Comparison of ENCODE assay signal across 8 mouse cellular contexts in genomic region chr2:158556225-158556624, GRCm38 (mm10). TPM values are rescaled to one million over a fixed set of nuclear protein-coding genes. Genes with fewer than 3 reads are reported as not detected.
DNase-seq lines count a peak whose midpoint lies in the region; ATAC-seq and TF ChIP-seq lines count a peak whose summit lies in the region.

No protein-coding gene starts in this region.

- peaks cover 9% of the 10 kb centered on the region for H3K4me1 ChIP-seq in hindbrain, postnatal 0 days (ENCODE audit: insufficient read depth, low read length)

- ATAC-seq in hindbrain, postnatal 0 days = peak; percentile 54
- ATAC-seq in megakaryocyte, adult 5-6 weeks (ENCODE audit: poor library complexity, severe bottlenecking) = peak; percentile 95

- TF ChIP-seq CTCF in hindbrain, postnatal 0 days (IDR thresholded peaks at IDR 0.05; ENCODE audit: low read depth) = peak; percentile 90

- peak overlapping the region; percentile 30 for H3K4me3 ChIP-seq in hindbrain, postnatal 0 days (ENCODE audit: low read length)

- H3K27ac ChIP-seq in hindbrain, postnatal 0 days = no peak overlapping the region

- 0% methylated on average over 19 of the region's 20 CpGs for WGBS in hindbrain, postnatal 0 days

- H3K4me2 ChIP-seq in hindbrain, postnatal 0 days (ENCODE audit: low read depth, low read length) = peak overlapping the region; percentile 56

- H3K9ac ChIP-seq in hindbrain, postnatal 0 days (replicated peaks; ENCODE audit: low read length) = 0 out of 2 replicates have a peak overlapping the region, but pooled peaks have one; percentile 40

- no peaks in the 10 kb centered on the region for H3K36me3 ChIP-seq in hindbrain, postnatal 0 days (ENCODE audit: insufficient read depth, low read length)

- H3K9me3 ChIP-seq in hindbrain, postnatal 0 days (ENCODE audit: low read length) = no peaks in the 10 kb centered on the region

- DNase-seq in WW6 (ENCODE audit: low read depth, low spot score) = peak; percentile 45
- DNase-seq in cerebellum, postnatal 25 days = peak; percentile 84 to 88
- DNase-seq in gastrocnemius, adult 18-20 months (ENCODE audit: low spot score) = peak; percentile 65
- DNase-seq in hindbrain, postnatal 0 days (ENCODE audit: low spot score) = peak; percentile 82
- DNase-seq in left cerebral cortex, adult 18-20 months (ENCODE audit: low spot score in 2 of 2) = peak; percentile 82 to 86
- peak; percentile 82 to 90 for DNase-seq in right cerebral cortex, postnatal 10 days (ENCODE audit: low spot score in 2 of 2)
- peak; percentile 58 to 64 for DNase-seq in urinary bladder, postnatal 36 days (ENCODE audit: low spot score in 2 of 2)

- no peaks in the 10 kb centered on the region for H3K27me3 ChIP-seq in hindbrain, postnatal 0 days (ENCODE audit: insufficient read depth, low read length)

RNA-seq across cellular contexts. Expression of gene Arhgap40, which starts 43.6 kb away (rescaled TPM):
- not detected for total RNA-seq in gastrocnemius, adult 18-20 months (2021)
- 1.4 and 2.4 TPM in 2 replicates for total RNA-seq in hindbrain, postnatal 0 days (2014; rRNA removed)
- polyA plus RNA-seq in hindbrain, postnatal 0 days (2015; fragmentation: Nextera tagmentation; extraction: Ambion mirVana) = 0.64 and 1.0 TPM in 2 replicates
- not detected for total RNA-seq in left cerebral cortex, adult 18-20 months (2021)
- total RNA-seq in megakaryocyte, adult 5-6 weeks (2015) = not detected in 2 replicates
- total RNA-seq in megakaryocyte, adult 5-6 weeks (2017) = not detected in 2 replicates

RNA-seq across cellular contexts. Expression of gene Adig, which starts 53.8 kb away (rescaled TPM):
- total RNA-seq in gastrocnemius, adult 18-20 months (2021) = 1 to 10 TPM; 4.0 to 5.9 TPM
- total RNA-seq in hindbrain, postnatal 0 days (2014; rRNA removed) = not detected in 2 replicates
- polyA plus RNA-seq in hindbrain, postnatal 0 days (2015; fragmentation: Nextera tagmentation; extraction: Ambion mirVana) = not detected in 2 replicates
- not detected for total RNA-seq in left cerebral cortex, adult 18-20 months (2021)
- not detected in 2 replicates for total RNA-seq in megakaryocyte, adult 5-6 weeks (2015)
- total RNA-seq in megakaryocyte, adult 5-6 weeks (2017) = not detected in 2 replicates

RNA-seq across cellular contexts. Expression of gene Slc32a1, which starts 54.3 kb away (rescaled TPM):
- total RNA-seq in gastrocnemius, adult 18-20 months (2021) = not detected
- total RNA-seq in hindbrain, postnatal 0 days (2014; rRNA removed) = 70.4 and 79.8 TPM in 2 replicates
- 16.5 and 16.7 TPM in 2 replicates for polyA plus RNA-seq in hindbrain, postnatal 0 days (2015; fragmentation: Nextera tagmentation; extraction: Ambion mirVana)
- 100 to 1,000 TPM in 1 of 2 experiments, 10 to 100 TPM in 1; 99.3 to 102 TPM for total RNA-seq in left cerebral cortex, adult 18-20 months (2021)
- 0.07 TPM in 1 of 2 replicates, not detected in the other for total RNA-seq in megakaryocyte, adult 5-6 weeks (2015)
- total RNA-seq in megakaryocyte, adult 5-6 weeks (2017) = 0.12 TPM in 1 of 2 replicates, not detected in the other

Comparison
In these comparisons a context has a peak if more than half of its experiments do, and no peak if none do; other contexts are left out.
1. RNA of gene Slc32a1, which starts 54.3 kb away (total RNA-seq): 99.3 to 102 TPM in left cerebral cortex, adult 18-20 months and 70.4 to 79.8 TPM in hindbrain, postnatal 0 days; 0.07 to 0.12 TPM in megakaryocyte, adult 5-6 weeks and not detected in gastrocnemius, adult 18-20 months; every median in the first group is over 10 times any median in the second.
2. Peak in every context shown above with its lines, with median percentiles within 50 percentile points of each other: DNase-seq.